Mouse (Mus musculus) intestine, embryonic 14.5 days (tissue): Measurements from ENCODE around the gene Crtac1. TPM values are rescaled to one million over a fixed set of nuclear protein-coding genes. Genes with fewer than 3 reads are reported as not detected.

Experiments
- ATAC-seq: fragments of 200-750 bp; cut with Nextera tagmentation; replicated peaks from 2 replicates; pipeline ENCODE4 v1.8.0; 2017; ENCODE audit warnings: low read depth, moderate number of reproducible peaks, moderate TSS enrichment, moderate library complexity; ENCODE audit not compliant: low FRiP score, low TSS enrichment
- DNase-seq: peaks from one replicate; pipeline ENCODE4 v3.0.0-alpha.2; 2018; ENCODE audit warnings: low spot score
- H3K27ac ChIP-seq: fragments of 300-500 bp; sonication (generic); 2 replicates; pipeline ENCODE4 v1.5.1; 2014; ENCODE audit warnings: low read depth, mild to moderate bottlenecking, control low read depth
- H3K27me3 ChIP-seq: fragments of 300-500 bp; sonication (generic); replicated peaks from 2 replicates; pipeline ENCODE4 v1.6.1; 2014; ENCODE audit warnings: low read length, control low read depth; ENCODE audit not compliant: control insufficient read depth, insufficient read depth
- H3K36me3 ChIP-seq: fragments of 300-500 bp; sonication (generic); 2 replicates; pipeline ENCODE4 v1.6.1; 2014; ENCODE audit warnings: low read length, control low read depth; ENCODE audit not compliant: control insufficient read depth, insufficient read depth
- H3K4me1 ChIP-seq: fragments of 300-500 bp; sonication (generic); replicated peaks from 2 replicates; pipeline ENCODE4 v1.6.1; 2014; ENCODE audit warnings: low read length, control low read depth, mixed read lengths; ENCODE audit not compliant: control insufficient read depth, insufficient read depth
- H3K4me2 ChIP-seq: fragments of 300-500 bp; sonication (generic); 2 replicates; pipeline ENCODE4 v1.6.1; 2014; ENCODE audit warnings: low read length
- H3K4me3 ChIP-seq: fragments of 300-500 bp; sonication (generic); 2 replicates; pipeline ENCODE4 v1.5.1; 2014; ENCODE audit warnings: low read depth, low read length, control low read depth, mixed read lengths
- H3K9ac ChIP-seq: fragments of 300-500 bp; sonication (generic); 2 replicates; pipeline ENCODE4 v1.6.1; 2014; ENCODE audit warnings: mild to moderate bottlenecking, low read length
- H3K9me3 ChIP-seq: fragments of 300-500 bp; sonication (generic); 2 replicates; pipeline ENCODE4 v1.6.1; 2016; ENCODE audit warnings: low read length, control low read depth; ENCODE audit not compliant: control insufficient read depth
- WGBS: fragments of 180-500 bp; shearing (Covaris S2); extraction: QIAGEN DNeasy Blood & Tissue Kit; methylation state at CpG from one replicate; pipeline ENCODE4 v1.1.7; 2014; 5-methylcytosine and 5-hydroxymethylcytosine counted together
- polyA plus RNA-seq: library from polyadenylated mRNA; unstranded; fragments of >200 nt; fragmentation: Nextera tagmentation; extraction: Ambion mirVana; gene quantifications from 2 replicates; pipeline ENCODE4 v1.2.1, GENCODE M21; 2014

Gene Crtac1
- polyA plus RNA-seq, 1 experiment from 2014 or later, result 4.1 TPM

- DNase-seq (no peak), ATAC-seq (no peak)
- 81% methylated on average over 6 of the region's 6 CpGs for WGBS
- Histone ChIP-seq H3K27me3 (no peaks in the 10 kb centered on the region), H3K9me3 (no peaks in the 10 kb centered on the region), H3K4me3 (no peak overlapping the region), H3K9ac (no peak overlapping the region), H3K4me2 (no peak overlapping the region), H3K27ac (no peak overlapping the region), H3K4me1 (no peaks in the 10 kb centered on the region), H3K36me3 (no peaks in the 10 kb centered on the region)
Observed at GRCm38 (mm10) chr19:42277288-42277687, 154.3 kb downstream of the Crtac1 start.

DNA sequence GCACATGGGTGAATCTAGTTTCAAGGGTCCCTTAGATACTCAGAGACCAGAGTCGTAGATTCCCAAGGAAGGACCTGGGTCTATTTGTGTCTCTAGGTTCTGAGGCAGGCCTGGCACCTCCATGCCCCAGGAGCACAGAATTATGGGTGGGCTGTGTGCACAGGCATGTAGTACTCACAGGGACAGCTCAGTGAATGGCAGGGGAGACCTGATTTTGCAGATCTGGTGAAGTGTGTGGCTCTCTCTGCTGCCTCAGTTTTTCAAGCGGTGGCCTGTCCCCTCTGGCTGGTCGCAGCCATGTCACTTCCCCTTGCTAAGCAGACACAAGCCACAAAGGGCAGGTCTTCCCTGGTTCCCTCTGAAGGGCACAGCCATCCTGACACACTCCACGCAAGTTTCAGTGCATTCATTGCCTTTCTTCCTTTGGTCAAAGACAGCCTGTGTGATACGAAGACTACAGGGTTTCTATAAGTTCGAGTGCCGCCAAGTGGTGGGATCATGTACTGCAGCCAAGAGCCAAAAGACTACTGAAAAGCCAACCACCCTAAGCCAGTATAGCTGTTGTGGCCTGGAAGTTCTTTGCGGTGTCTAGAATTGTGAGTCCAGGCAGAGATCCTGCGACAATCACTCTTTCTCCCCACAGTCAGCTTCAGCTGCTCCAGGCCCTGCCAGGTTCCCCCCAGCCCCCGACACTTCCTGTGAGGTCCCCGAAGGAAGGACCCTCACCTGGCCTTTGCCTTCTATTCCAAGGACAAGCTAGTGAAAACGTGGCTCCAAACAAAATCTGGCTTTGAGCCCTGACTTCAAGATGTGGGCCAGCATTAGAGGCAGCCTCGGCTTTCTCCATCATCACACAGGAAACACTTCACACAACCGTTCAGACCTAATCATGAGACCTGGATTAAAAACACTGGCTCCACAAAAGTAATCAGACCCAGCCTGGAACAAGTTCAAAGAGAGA is 159.3 kb downstream of the Crtac1 start:
- H3K27ac ChIP-seq, result no peak overlapping the region
- H3K4me2 ChIP-seq, result no peak overlapping the region
- H3K9me3 ChIP-seq, result no peaks in the 10 kb centered on the region
- H3K4me1 ChIP-seq, result 0 out of 2 replicates have a peak, but pooled peaks cover 4% of the 10 kb centered on the region
- peak; percentile 96 for DNase-seq
- H3K4me3 ChIP-seq, result no peak overlapping the region
- no peaks in the 10 kb centered on the region for H3K36me3 ChIP-seq
- WGBS, result 40% methylated on average over 14 of the region's 14 CpGs
- no peak overlapping the region for H3K9ac ChIP-seq
- ATAC-seq, result no peak; the same call in 1 of the 2 replicates
- H3K27me3 ChIP-seq, result no peaks in the 10 kb centered on the region

DNA sequence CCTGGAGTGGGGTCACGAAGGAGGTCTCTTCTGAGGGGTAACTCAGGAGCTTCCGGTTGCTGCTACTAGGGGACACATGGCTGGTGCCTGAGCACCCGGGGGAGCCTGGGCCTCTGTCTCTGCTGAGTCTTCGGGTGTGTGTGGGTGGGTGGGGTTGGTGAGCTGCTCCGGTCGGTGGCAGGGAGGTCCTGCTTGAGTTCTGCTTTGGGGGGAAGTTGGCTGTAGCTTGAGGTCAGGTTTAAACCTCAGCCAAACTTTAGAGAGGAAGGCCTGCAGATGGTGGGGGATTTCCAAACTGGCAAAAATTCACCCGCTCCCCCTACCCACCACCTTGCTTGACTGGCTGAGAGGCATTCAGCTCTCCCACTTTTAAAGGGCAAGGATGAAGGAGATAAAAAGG is 160.4 kb downstream of the Crtac1 start:
- no peaks in the 10 kb centered on the region for H3K36me3 ChIP-seq
- DNase-seq (no peak), ATAC-seq (no peak)
- no peak overlapping the region for H3K9ac ChIP-seq
- 79% methylated on average over 7 of the region's 7 CpGs for WGBS
- no peak overlapping the region for H3K4me3 ChIP-seq
- 0 out of 2 replicates have a peak, but pooled peaks cover 4% of the 10 kb centered on the region for H3K4me1 ChIP-seq
- no peak overlapping the region for H3K4me2 ChIP-seq
- no peaks in the 10 kb centered on the region for H3K27me3 ChIP-seq
- H3K9me3 ChIP-seq, result no peaks in the 10 kb centered on the region
- no peak overlapping the region for H3K27ac ChIP-seq

DNA sequence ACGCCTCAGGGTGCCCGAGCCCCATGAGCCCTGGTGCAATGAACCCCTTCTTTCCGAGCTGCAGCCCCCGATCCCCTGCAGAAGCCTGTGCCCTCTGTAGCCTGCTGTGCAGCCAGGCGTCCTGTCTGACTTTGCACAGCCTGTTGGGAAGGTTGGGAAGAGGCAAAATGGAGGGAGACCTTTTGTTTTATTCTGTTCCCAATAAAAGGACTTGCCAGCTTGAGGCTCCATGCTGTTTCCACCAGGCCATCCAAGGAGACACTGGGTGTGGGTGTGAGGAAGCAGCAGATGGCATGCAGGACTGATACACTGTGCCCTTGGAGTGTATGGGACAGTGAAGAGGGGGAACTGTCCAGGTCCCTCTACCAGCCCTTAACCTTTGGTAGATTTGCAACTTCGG is 161.5 kb downstream of the Crtac1 start:
- Histone ChIP-seq H3K4me1 (0 out of 2 replicates have a peak, but pooled peaks cover 4% of the 10 kb centered on the region), H3K27ac (no peak overlapping the region), H3K9me3 (no peaks in the 10 kb centered on the region), H3K4me3 (no peak overlapping the region), H3K36me3 (no peaks in the 10 kb centered on the region), H3K4me2 (no peak overlapping the region), H3K9ac (no peak overlapping the region), H3K27me3 (no peaks in the 10 kb centered on the region)
- WGBS, result 66% methylated on average over 6 of the region's 6 CpGs
- no peak for ATAC-seq
- no peak for DNase-seq

DNA sequence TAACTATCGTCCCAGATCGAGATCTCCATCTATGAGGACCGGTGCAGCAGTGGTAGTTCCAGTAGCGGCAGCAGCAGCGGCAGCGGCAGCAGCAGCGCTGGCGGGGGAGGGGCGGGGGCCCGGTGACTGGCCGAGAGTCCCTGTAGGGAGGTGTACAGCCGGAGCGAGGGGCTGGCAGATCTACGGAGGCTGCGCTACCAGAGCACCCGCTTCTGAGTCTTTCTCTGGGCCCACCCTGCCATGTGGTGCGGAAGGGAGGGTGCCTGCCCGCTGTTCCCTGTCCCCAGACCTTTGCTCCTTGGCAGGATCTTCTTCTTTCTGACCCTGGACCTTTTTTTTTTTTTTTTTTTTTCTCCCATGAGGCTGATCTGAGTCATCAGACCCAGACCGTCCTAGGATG is 163.2 kb downstream of the Crtac1 start:
- H3K9me3 ChIP-seq, result no peaks in the 10 kb centered on the region
- peak; percentile 59 for DNase-seq

DNA sequence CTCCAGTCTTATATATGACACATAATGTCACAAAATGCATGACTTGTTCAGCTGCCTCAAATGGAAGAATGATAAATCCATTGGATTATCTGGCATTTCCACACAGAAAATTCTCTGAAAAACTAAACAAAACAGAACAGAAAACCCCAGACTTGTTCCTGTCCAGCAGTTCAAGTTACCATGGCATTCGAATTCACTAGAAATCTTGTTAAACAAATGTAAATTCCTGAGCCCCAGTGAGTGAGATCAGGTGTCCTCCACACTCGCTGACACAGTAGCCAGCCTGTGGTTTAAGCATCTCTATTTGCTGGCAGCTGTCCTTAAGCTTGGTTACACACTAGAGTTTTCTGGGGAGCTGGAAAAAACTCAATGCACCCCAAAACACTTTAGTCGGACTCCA is 168.1 kb downstream of the Crtac1 start:
- Histone ChIP-seq H3K9ac (no peak overlapping the region), H3K4me1 (0 out of 2 replicates have a peak, but pooled peaks cover 4% of the 10 kb centered on the region)
- DNase-seq, result no peak

More for the DNA sequence above, 163.2 kb downstream of the Crtac1 start:
- Histone ChIP-seq H3K9ac (no peak overlapping the region), H3K4me2 (peak overlapping the region; percentile 41), H3K4me1 (0 out of 2 replicates have a peak, but pooled peaks cover 4% of the 10 kb centered on the region), H3K4me3 (peak overlapping the region; percentile 11), H3K27ac (no peak overlapping the region), H3K36me3 (no peaks in the 10 kb centered on the region), H3K27me3 (no peaks in the 10 kb centered on the region)
- ATAC-seq, result no peak; the same call in 1 of the 2 replicates
- WGBS, result 3% methylated on average over 19 of the region's 19 CpGs

DNA sequence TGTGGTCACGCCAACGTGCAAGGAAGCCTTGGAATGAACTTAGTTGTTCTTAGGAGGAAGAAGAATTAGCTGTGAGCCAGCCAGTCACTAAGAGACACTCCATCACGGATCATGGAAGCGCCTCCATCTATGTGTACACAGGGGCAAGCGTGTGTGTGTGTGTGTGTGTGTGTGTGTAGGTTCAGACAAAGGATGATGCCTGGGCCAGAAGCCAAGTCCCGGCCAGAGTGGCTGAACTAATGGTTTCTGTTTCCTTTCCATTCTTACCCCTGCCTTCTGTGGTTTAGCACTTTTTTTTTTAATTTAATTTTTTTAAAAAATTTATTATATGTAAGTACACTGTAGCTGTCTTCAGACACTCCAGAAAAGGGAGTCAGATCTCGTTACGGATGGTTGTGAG is 171.1 kb downstream of the Crtac1 start:
- H3K4me3 ChIP-seq, result no peak overlapping the region
- peaks cover under 1% of the 10 kb centered on the region; the same call in 1 of the 2 replicates for H3K27me3 ChIP-seq
- ATAC-seq (no peak), DNase-seq (no peak)
- no peaks in the 10 kb centered on the region for H3K9me3 ChIP-seq
- H3K4me2 ChIP-seq, result no peak overlapping the region
- WGBS, result 77% methylated on average over 8 of the region's 8 CpGs
- H3K4me1 ChIP-seq, result no peaks in the 10 kb centered on the region
- no peak overlapping the region for H3K27ac ChIP-seq
- no peak overlapping the region for H3K9ac ChIP-seq
- H3K36me3 ChIP-seq, result no peaks in the 10 kb centered on the region

More for the DNA sequence above, 168.1 kb downstream of the Crtac1 start:
- Histone ChIP-seq H3K9me3 (no peaks in the 10 kb centered on the region), H3K27ac (no peak overlapping the region), H3K4me2 (no peak overlapping the region), H3K4me3 (no peak overlapping the region), H3K36me3 (no peaks in the 10 kb centered on the region), H3K27me3 (no peaks in the 10 kb centered on the region)
- ATAC-seq, result no peak
- 35% methylated on average over 3 of the region's 3 CpGs for WGBS

GRCm38 (mm10) chr19:42258596-42258995 is 173.0 kb downstream of the Crtac1 start:
- Histone ChIP-seq H3K36me3 (no peaks in the 10 kb centered on the region), H3K27me3 (peaks cover 16% of the 10 kb centered on the region), H3K9ac (no peak overlapping the region), H3K9me3 (no peaks in the 10 kb centered on the region), H3K4me1 (no peaks in the 10 kb centered on the region), H3K4me3 (no peak overlapping the region), H3K27ac (no peak overlapping the region), H3K4me2 (no peak overlapping the region)
- ATAC-seq, result no peak
- DNase-seq, result no peak
- 76% methylated on average over 5 of the region's 5 CpGs for WGBS
